Mouse (Mus musculus): ENCODE measurements around the gene Cmc4.

The Cmc4 gene

GRCm38 (mm10) chrX:75415936-75416785, at the start of gene Cmc4, which contains the start of the genes Mtcp1 and Brcc3:
Gene Cmc4 (minus strand): TSS chrX:75416584.
Gene Mtcp1 (minus strand): TSS chrX:75416588.
Gene Brcc3 (plus strand): TSS chrX:75416628.
- DNase-seq (ENCODE audit: low spot score in 2 of 2) = peak; percentile 91

GRCm38 (mm10) chrX:75454597-75454996, 38.2 kb upstream of the Cmc4 start:
- no peak for DNase-seq (ENCODE audit: low spot score in 2 of 2)

- DNase-seq (ENCODE audit: low spot score in 2 of 2) = no peak
Measured at GRCm38 (mm10) chrX:75409711-75410110, 6.7 kb downstream of the Cmc4 start.

- no peak for DNase-seq (ENCODE audit: low spot score in 2 of 2)
Measured at GRCm38 (mm10) chrX:75403350-75403749, 13.0 kb downstream of the Cmc4 start.

GRCm38 (mm10) chrX:75402668-75403067, 13.7 kb downstream of the Cmc4 start:
- DNase-seq (ENCODE audit: low spot score in 2 of 2) = no peak

GRCm38 (mm10) chrX:75399471-75399870, 16.9 kb downstream of the Cmc4 start:
- DNase-seq (ENCODE audit: low spot score in 2 of 2) = no peak

- DNase-seq (ENCODE audit: low spot score in 2 of 2) = peak; percentile 73 to 89
Measured at GRCm38 (mm10) chrX:75382195-75382771, 34.1 kb downstream of the Cmc4 start, which contains the start of the genes Fundc2 and F8. Gene Fundc2 (plus strand): TSS chrX:75382399. Gene F8 (minus strand): TSS chrX:75382615.

GRCm38 (mm10) chrX:75381699-75382098, 34.7 kb downstream of the Cmc4 start:
- DNase-seq (ENCODE audit: low spot score in 2 of 2) = no peak

- DNase-seq (ENCODE audit: low spot score in 2 of 2) = no peak
Measured at GRCm38 (mm10) chrX:75381176-75381575, 35.2 kb downstream of the Cmc4 start.

GRCm38 (mm10) chrX:75376815-75377214, 39.6 kb downstream of the Cmc4 start:
- DNase-seq (ENCODE audit: low spot score in 2 of 2) = no peak

GRCm38 (mm10) chrX:75372666-75373425, 43.5 kb downstream of the Cmc4 start:
- no peak for DNase-seq (ENCODE audit: low spot score in 2 of 2)

- DNase-seq (ENCODE audit: low spot score in 2 of 2) = no peak
Measured at GRCm38 (mm10) chrX:75370197-75370596, 46.2 kb downstream of the Cmc4 start.
